In genomic region chr5:107915280-107915679, GRCm38 (mm10) we compare ENCODE assay signal across 19 mouse cellular contexts. TPM values are rescaled to one million over a fixed set of nuclear protein-coding genes. Genes with fewer than 3 reads are reported as not detected.
A peak's percentile ranks its signal among the peaks of the same experiment; 100 is the strongest.
DNase-seq lines count a peak whose midpoint lies in the region; ATAC-seq lines count a peak whose summit lies in the region.
"Had no signal": no experiment of that assay in that cellular context is flagged by ENCODE, and none has a peak within 500 bp of the region (broad histone marks: within the 10 kb centered on the region; RNA-seq: fewer than 3 reads in every experiment).

No protein-coding gene starts in this region.

- H3K9ac ChIP-seq in neural tube, embryonic 11.5 days (ENCODE audit: low read length), result no peak overlapping the region
- H3K9ac ChIP-seq in neural tube, embryonic 15.5 days (replicated peaks), result no peak overlapping the region
- H3K9ac ChIP-seq: forebrain, postnatal 0 days; hindbrain, embryonic 15.5 days had no signal

- DNase-seq in heart, adult 11 months, result peak; percentile 28
- no peak for DNase-seq in heart, postnatal 25 days (ENCODE audit: low spot score)
- no peak for DNase-seq in neural tube, embryonic 11.5 days (ENCODE audit: low spot score)
- DNase-seq in neural tube, embryonic 10.5 days (ENCODE audit: extremely low spot score, low spot score), result no peak
- no peak for DNase-seq in gastrocnemius, postnatal 10 days
- DNase-seq: adrenal gland, postnatal 10 days; adrenal gland, postnatal 36 days; cerebellum, adult 18-20 months; cerebellum, adult 9-10 months; cerebellum, postnatal 14 days; forebrain, postnatal 0 days; gastrocnemius, postnatal 36 days; heart, postnatal 36 days had no signal

- intact Hi-C loops in heart, postnatal 25 days (cut with DNase I), result no loop called here

- H3K4me1 ChIP-seq in neural tube, embryonic 11.5 days (ENCODE audit: control insufficient read depth, insufficient read depth, low read length), result no peaks in the 10 kb centered on the region
- no peaks in the 10 kb centered on the region for H3K4me1 ChIP-seq in neural tube, embryonic 15.5 days
- H3K4me1 ChIP-seq: hindbrain, embryonic 10.5 days; hindbrain, embryonic 15.5 days had no signal

- no peak overlapping the region for H3K27ac ChIP-seq in neural tube, embryonic 11.5 days (ENCODE audit: low read depth, low read length)
- H3K27ac ChIP-seq in neural tube, embryonic 15.5 days (replicated peaks), result 0 out of 2 replicates have a peak overlapping the region, but pooled peaks have one; percentile 18
- H3K27ac ChIP-seq: forebrain, embryonic 10.5 days; hindbrain, embryonic 10.5 days; hindbrain, embryonic 15.5 days had no signal

- peak; percentile 61; the same call in 1 of the 2 replicates for ATAC-seq in neural tube, embryonic 11.5 days (ENCODE audit: insufficient read depth, low FRiP score, low TSS enrichment)
- no peak for ATAC-seq in neural tube, embryonic 15.5 days (ENCODE audit: low FRiP score)
- ATAC-seq: forebrain, embryonic 14.5 days; forebrain, postnatal 0 days had no signal

- WGBS in neural tube, embryonic 11.5 days, result 40% methylated on average over 4 of the region's 4 CpGs
- 19% methylated on average over 4 of the region's 4 CpGs for WGBS in neural tube, embryonic 15.5 days

- no peaks in the 10 kb centered on the region for H3K36me3 ChIP-seq in neural tube, embryonic 11.5 days (ENCODE audit: control insufficient read depth, insufficient read depth, low read length)
- peaks cover 9% of the 10 kb centered on the region; the same call in 1 of the 2 replicates for H3K36me3 ChIP-seq in neural tube, embryonic 15.5 days

- no peaks in the 10 kb centered on the region for H3K27me3 ChIP-seq in neural tube, embryonic 11.5 days (ENCODE audit: control insufficient read depth, insufficient read depth, low read length)
- no peaks in the 10 kb centered on the region for H3K27me3 ChIP-seq in neural tube, embryonic 15.5 days (replicated peaks)
- H3K27me3 ChIP-seq: hindbrain, embryonic 15.5 days had no signal

- H3K4me2 ChIP-seq in neural tube, embryonic 11.5 days (ENCODE audit: low read depth), result no peak overlapping the region
- no peak overlapping the region for H3K4me2 ChIP-seq in neural tube, embryonic 15.5 days
- H3K4me2 ChIP-seq: heart, embryonic 11.5 days; hindbrain, embryonic 15.5 days had no signal

- no peaks in the 10 kb centered on the region for H3K9me3 ChIP-seq in neural tube, embryonic 11.5 days (ENCODE audit: control insufficient read depth, low read length)
- no peaks in the 10 kb centered on the region for H3K9me3 ChIP-seq in neural tube, embryonic 15.5 days (replicated peaks)
- H3K9me3 ChIP-seq: forebrain, embryonic 10.5 days; hindbrain, embryonic 10.5 days; hindbrain, embryonic 15.5 days had no signal

- H3K4me3 ChIP-seq in neural tube, embryonic 11.5 days (ENCODE audit: low read depth, low read length), result no peak overlapping the region
- no peak overlapping the region for H3K4me3 ChIP-seq in neural tube, embryonic 15.5 days (replicated peaks)
- H3K4me3 ChIP-seq: forebrain, embryonic 10.5 days; hindbrain, embryonic 10.5 days; hindbrain, embryonic 15.5 days had no signal

RNA-seq across cellular contexts. Expression of gene Rpl5, which starts 15.0 kb away (rescaled TPM):
- total RNA-seq in heart, postnatal 25 days (2021), result 10 to 100 TPM; 30.6 to 34.7 TPM
- 68.7 and 73.7 TPM in 2 replicates for polyA plus RNA-seq in neural tube, embryonic 11.5 days (2014; fragmentation: Nextera tagmentation; extraction: Ambion mirVana)
- polyA plus RNA-seq in neural tube, embryonic 15.5 days (2015; fragmentation: Nextera tagmentation; extraction: Ambion mirVana), result 56.6 and 64.7 TPM in 2 replicates
- total RNA-seq in gastrocnemius, postnatal 10 days (2021), result 10 to 100 TPM; 60.8 to 65.1 TPM

RNA-seq across cellular contexts. Expression of gene Evi5, which starts 40.4 kb away (rescaled TPM):
- 10 to 100 TPM; 17.9 to 22.1 TPM for total RNA-seq in heart, postnatal 25 days (2021)
- 45.8 and 46.1 TPM in 2 replicates for polyA plus RNA-seq in neural tube, embryonic 11.5 days (2014; fragmentation: Nextera tagmentation; extraction: Ambion mirVana)
- polyA plus RNA-seq in neural tube, embryonic 15.5 days (2015; fragmentation: Nextera tagmentation; extraction: Ambion mirVana), result 56.0 and 59.5 TPM in 2 replicates
- total RNA-seq in gastrocnemius, postnatal 10 days (2021), result 10 to 100 TPM; 17.6 to 26.5 TPM
